Comparison of ENCODE assay signal across 9 mouse cellular contexts in genomic region chrX:71364062-71364461, GRCm38 (mm10). TPM values are rescaled to one million over a fixed set of nuclear protein-coding genes. Genes with fewer than 3 reads are reported as not detected.
DNase-seq lines count a peak whose midpoint lies in the region; ATAC-seq and TF ChIP-seq lines count a peak whose summit lies in the region.
"Had no signal": no experiment of that assay in that cellular context is flagged by ENCODE, and none has a peak within 500 bp of the region (broad histone marks: within the 10 kb centered on the region; RNA-seq: fewer than 3 reads in every experiment).

No protein-coding gene starts in this region.

- 70% methylated on average over 5 of the region's 5 CpGs for WGBS in heart, embryonic 14.5 days
- 81% methylated on average over 5 of the region's 5 CpGs for WGBS in hindbrain, embryonic 11.5 days
- 35% methylated on average over 5 of the region's 5 CpGs for WGBS in macrophage (ENCODE audit: missing documents)

- H3K4me2 ChIP-seq in heart, embryonic 14.5 days (ENCODE audit: low read length) = peak overlapping the region; percentile 62
- peak overlapping the region; percentile 51 for H3K4me2 ChIP-seq in hindbrain, embryonic 11.5 days (replicated peaks; ENCODE audit: low read depth, low read length)

- DNase-seq in heart, adult 11 months = no peak
- DNase-seq in MEL (ENCODE audit: low read depth, low spot score) = no peak
- no peak for DNase-seq in hindbrain, embryonic 11.5 days (ENCODE audit: low spot score)
- DNase-seq in gastrocnemius, postnatal 25 days = no peak
- DNase-seq in Muller cell, postnatal 12 days (ENCODE audit: inconsistent ontology term) = no peak
- DNase-seq in lung, postnatal 14 days = no peak

- H3K27ac ChIP-seq in heart, embryonic 14.5 days (replicated peaks in 1 of 2; ENCODE audit: control insufficient read depth in 1 of 2, insufficient read depth in 1 of 2, low read depth in 2 of 2, low read length in 2 of 2) = peak overlapping the region in 1 of 2 experiments; percentile 81; a peak in 1 of 4 replicates
- no peak overlapping the region for H3K27ac ChIP-seq in MEL (ENCODE audit: control insufficient read depth, low read depth, low read length)
- H3K27ac ChIP-seq in hindbrain, embryonic 11.5 days (ENCODE audit: low read depth, low read length) = no peak overlapping the region
- H3K27ac ChIP-seq in macrophage = no peak overlapping the region

- peaks cover 3% of the 10 kb centered on the region; the same call in 1 of the 2 replicates for H3K79me2 ChIP-seq in MEL (ENCODE audit: control insufficient read depth, insufficient read depth, low read length, poor library complexity)
- no peaks in the 10 kb centered on the region; the same call in 1 of the 2 replicates for H3K79me2 ChIP-seq in macrophage (ENCODE audit: inconsistent target)

- H3K4me1 ChIP-seq in heart, embryonic 14.5 days (ENCODE audit: control insufficient read depth in 2 of 2, insufficient read depth in 2 of 2, low read length in 2 of 2) = no peaks in the 10 kb centered on the region
- H3K4me1 ChIP-seq in MEL (ENCODE audit: control insufficient read depth in 1 of 2, insufficient read depth in 2 of 2, low read length in 2 of 2) = peaks cover 5 to 8% of the 10 kb centered on the region in 2 experiments; a peak in 3 of 4 replicates
- H3K4me1 ChIP-seq in hindbrain, embryonic 11.5 days (replicated peaks; ENCODE audit: control insufficient read depth, insufficient read depth, low read length) = no peaks in the 10 kb centered on the region

- TF ChIP-seq RAD21 in MEL (IDR thresholded peaks at IDR 0.05; ENCODE audit: low read depth, low read length) = no peak

- H3K9me3 ChIP-seq in heart, embryonic 14.5 days (ENCODE audit: control insufficient read depth, low read length) = no peaks in the 10 kb centered on the region
- no peaks in the 10 kb centered on the region for H3K9me3 ChIP-seq in MEL (replicated peaks; ENCODE audit: insufficient read depth, low read length)
- no peaks in the 10 kb centered on the region for H3K9me3 ChIP-seq in hindbrain, embryonic 11.5 days (ENCODE audit: control insufficient read depth, low read length)

- H3K4me3 ChIP-seq in heart, embryonic 14.5 days (ENCODE audit: control insufficient read depth in 1 of 2, insufficient read depth in 1 of 2, low read depth in 1 of 2, low read length in 2 of 2) = peak overlapping the region; percentile 62 to 77
- H3K4me3 ChIP-seq in MEL (ENCODE audit: control insufficient read depth in 1 of 2, insufficient read depth in 1 of 2, low read depth in 2 of 2, low read length in 2 of 2) (peak overlapping the region; percentile 79 to 88), macrophage (ENCODE audit: inconsistent target) (peak overlapping the region; percentile 36)
- H3K4me3 ChIP-seq in hindbrain, embryonic 11.5 days (ENCODE audit: low read depth, low read length) = peak overlapping the region; percentile 51

- ATAC-seq in heart, embryonic 14.5 days (ENCODE audit: insufficient number of reproducible peaks, insufficient read depth, low FRiP score, low read depth) = no peak
- ATAC-seq in hindbrain, embryonic 11.5 days (ENCODE audit: low FRiP score) = peak; percentile 4; the same call in 1 of the 2 replicates

- no peak for TF ChIP-seq EP300 in MEL (IDR thresholded peaks at IDR 0.05; ENCODE audit: low read depth in 1 of 2, low read length in 2 of 2)

- peak overlapping the region; percentile 72 for H3K9ac ChIP-seq in heart, embryonic 14.5 days (ENCODE audit: low read length)
- peak overlapping the region; percentile 82 for H3K9ac ChIP-seq in MEL (ENCODE audit: control insufficient read depth, low read depth, low read length, poor library complexity, severe bottlenecking)
- H3K9ac ChIP-seq in hindbrain, embryonic 11.5 days (ENCODE audit: low read depth, low read length) = no peak overlapping the region

- H3K27me3 ChIP-seq in heart, embryonic 14.5 days (ENCODE audit: control insufficient read depth, insufficient read depth, low read length) = no peaks in the 10 kb centered on the region
- no peaks in the 10 kb centered on the region for H3K27me3 ChIP-seq in MEL (ENCODE audit: control insufficient read depth in 1 of 2, insufficient read depth in 2 of 2, low read length in 2 of 2)
- no peaks in the 10 kb centered on the region for H3K27me3 ChIP-seq in hindbrain, embryonic 11.5 days (ENCODE audit: control insufficient read depth, insufficient read depth, low read length)
- H3K27me3 ChIP-seq: Patski had no signal

- no peak for TF ChIP-seq POLR2A in MEL (IDR thresholded peaks at IDR 0.05; ENCODE audit: control insufficient read depth in 1 of 2, insufficient read depth in 1 of 2, low read depth in 1 of 2, low read length in 2 of 2, poor library complexity in 1 of 2)

- no peak for TF ChIP-seq CTCF in MEL (IDR thresholded peaks at IDR 0.05 in 2 of 3, conservative IDR thresholded peaks at IDR 0.05 in 1 of 3; ENCODE audit: control insufficient read depth in 1 of 3, insufficient read depth in 1 of 3, low read depth in 2 of 3, low read length in 3 of 3, poor library complexity in 1 of 3, severe bottlenecking in 1 of 3)

- no peaks in the 10 kb centered on the region for H3K36me3 ChIP-seq in heart, embryonic 14.5 days (ENCODE audit: control insufficient read depth, insufficient read depth, low read length)
- peaks cover 0 to 8% of the 10 kb centered on the region in 2 experiments; a peak in 2 of 4 replicates for H3K36me3 ChIP-seq in MEL (ENCODE audit: control insufficient read depth in 1 of 2, insufficient read depth in 2 of 2, low read length in 2 of 2)
- H3K36me3 ChIP-seq in hindbrain, embryonic 11.5 days (ENCODE audit: control insufficient read depth, insufficient read depth, low read length) = no peaks in the 10 kb centered on the region
- H3K36me3 ChIP-seq in macrophage (ENCODE audit: inconsistent target) = no peaks in the 10 kb centered on the region

TF ChIP-seq in MEL, 35 proteins besides CTCF, POLR2A, EP300 and RAD21:
- no peak for TF ChIP-seq ETS1 (IDR thresholded peaks at IDR 0.05; ENCODE audit: low read depth, low read length)
- no peak for TF ChIP-seq TAL1 (IDR thresholded peaks at IDR 0.05; ENCODE audit: low read length)

RNA-seq across cellular contexts. Expression of gene Mtmr1, which starts 0.5 kb away (rescaled TPM):
- 17.1 and 22.7 TPM in 2 replicates for polyA plus RNA-seq in heart, embryonic 14.5 days (2014; fragmentation: Nextera tagmentation; extraction: Ambion mirVana)
- 19.4 and 19.6 TPM in 2 replicates for total RNA-seq in MEL (2012; rRNA removed)
- polyA plus RNA-seq in MEL (2012; ENCODE audit: insufficient read depth in 1 of 2, insufficient read length in 2 of 2, low read depth in 1 of 2, low replicate concordance in 2 of 2, missing spikeins in 1 of 2) (10 to 100 TPM in 1 of 2 experiments, not detected in 1; 14.8 TPM), macrophage (2018) (14.8 to 19.5 TPM (median 17.9 TPM) in 3 replicates)
- polyA plus RNA-seq in hindbrain, embryonic 11.5 days (2014; fragmentation: Nextera tagmentation; extraction: Ambion mirVana) = 14.6 and 14.7 TPM in 2 replicates
- total RNA-seq in macrophage (2018; cell fraction: chromatin; rRNA removed) = 100 to 1,000 TPM in 1 of 26 experiments, 10 to 100 TPM in 25; 33.6 to 103 (median 53.3) TPM
- 10 to 100 TPM; 14.3 to 27.6 (median 22.1) TPM for total RNA-seq in macrophage (2018; cell fraction: cytosol; rRNA removed)
- 10 to 100 TPM; 15.7 to 58.5 (median 36.1) TPM for total RNA-seq in macrophage (2018; cell fraction: nucleus; rRNA removed)
- 10 to 100 TPM; 28.9 to 31.1 TPM for total RNA-seq in gastrocnemius, postnatal 25 days (2021)
